Mouse (Mus musculus): ENCODE data around the gene Klk10.

Klk10 gene

GRCm38 (mm10) chr7:43780746-43781145, at the start of gene Klk10:
Gene Klk10 (plus strand): TSS chr7:43781035.
- no peak for DNase-seq (ENCODE audit: low spot score)

- DNase-seq (ENCODE audit: low spot score), result no peak
Observed at GRCm38 (mm10) chr7:43747788-43748187, 33.0 kb upstream of the Klk10 start.

- DNase-seq (ENCODE audit: low spot score), result no peak
Observed at GRCm38 (mm10) chr7:43752806-43753205, 28.0 kb upstream of the Klk10 start.

- DNase-seq (ENCODE audit: low spot score), result no peak
Observed at GRCm38 (mm10) chr7:43766484-43766883, 14.4 kb upstream of the Klk10 start.

- no peak for DNase-seq (ENCODE audit: low spot score)
Observed at GRCm38 (mm10) chr7:43768597-43768996, 12.2 kb upstream of the Klk10 start, which contains the start of gene Klk12. Gene Klk12 (plus strand): TSS chr7:43768897.

GRCm38 (mm10) chr7:43769636-43770035, 11.2 kb upstream of the Klk10 start:
- DNase-seq (ENCODE audit: low spot score), result no peak

- no peak for DNase-seq (ENCODE audit: low spot score)
Observed at GRCm38 (mm10) chr7:43770701-43771100, 10.1 kb upstream of the Klk10 start.

- no peak for DNase-seq (ENCODE audit: low spot score)
Observed at GRCm38 (mm10) chr7:43771916-43772315, 8.9 kb upstream of the Klk10 start.

GRCm38 (mm10) chr7:43772901-43773300, 7.9 kb upstream of the Klk10 start:
- no peak for DNase-seq (ENCODE audit: low spot score)

- DNase-seq (ENCODE audit: low spot score), result no peak
Observed at GRCm38 (mm10) chr7:43774364-43774763, 6.5 kb upstream of the Klk10 start, which contains the start of gene Klk11. Gene Klk11 (plus strand): TSS chr7:43774604.

- DNase-seq (ENCODE audit: low spot score), result no peak
Observed at GRCm38 (mm10) chr7:43774802-43775201, 6.0 kb upstream of the Klk10 start.

GRCm38 (mm10) chr7:43775311-43776057, 5.4 kb upstream of the Klk10 start:
- no peak for DNase-seq (ENCODE audit: low spot score)

GRCm38 (mm10) chr7:43776506-43776905, 4.3 kb upstream of the Klk10 start:
- DNase-seq (ENCODE audit: low spot score), result no peak

GRCm38 (mm10) chr7:43777423-43777822, 3.4 kb upstream of the Klk10 start:
- DNase-seq (ENCODE audit: low spot score), result no peak

- no peak for DNase-seq (ENCODE audit: low spot score)
Observed at GRCm38 (mm10) chr7:43778176-43778970, 2.5 kb upstream of the Klk10 start.

GRCm38 (mm10) chr7:43780241-43780640, 594 bp upstream of the Klk10 start:
- no peak for DNase-seq (ENCODE audit: low spot score)

- DNase-seq (ENCODE audit: low spot score), result no peak
Observed at GRCm38 (mm10) chr7:43781541-43781940, 706 bp downstream of the Klk10 start.

- peak; percentile 93 for DNase-seq (ENCODE audit: low spot score)
Observed at GRCm38 (mm10) chr7:43782275-43783265, 1.7 kb downstream of the Klk10 start.

GRCm38 (mm10) chr7:43785286-43785685, 4.5 kb downstream of the Klk10 start:
- no peak for DNase-seq (ENCODE audit: low spot score)

GRCm38 (mm10) chr7:43788096-43788495, 7.3 kb downstream of the Klk10 start:
- DNase-seq (ENCODE audit: low spot score), result no peak

GRCm38 (mm10) chr7:43789295-43789694, 8.5 kb downstream of the Klk10 start:
- no peak for DNase-seq (ENCODE audit: low spot score)

- no peak for DNase-seq (ENCODE audit: low spot score)
Observed at GRCm38 (mm10) chr7:43791591-43791990, 10.8 kb downstream of the Klk10 start, which contains the start of gene Klk9. Gene Klk9 (plus strand): TSS chr7:43791891.
